Mouse (Mus musculus) kidney, adult 2 months (tissue): ENCODE measurements around the gene A2m.

Experiments
- CTCF ChIP-seq: fragments of 200-500 bp; conservative IDR thresholded peaks from 2 replicates; pipeline ENCODE4 v1.5.1; 2011; ENCODE audit warnings: low read depth, mild to moderate bottlenecking, control low read depth, low read length, moderate library complexity, mixed read lengths; ENCODE audit not compliant: insufficient read depth, insufficient read length
- POLR2A ChIP-seq: fragments of 200-500 bp; IDR thresholded peaks from one replicate; pipeline ENCODE4 v1.6.1; 2011; ENCODE audit warnings: low read depth, low read length, control low read depth

DNA sequence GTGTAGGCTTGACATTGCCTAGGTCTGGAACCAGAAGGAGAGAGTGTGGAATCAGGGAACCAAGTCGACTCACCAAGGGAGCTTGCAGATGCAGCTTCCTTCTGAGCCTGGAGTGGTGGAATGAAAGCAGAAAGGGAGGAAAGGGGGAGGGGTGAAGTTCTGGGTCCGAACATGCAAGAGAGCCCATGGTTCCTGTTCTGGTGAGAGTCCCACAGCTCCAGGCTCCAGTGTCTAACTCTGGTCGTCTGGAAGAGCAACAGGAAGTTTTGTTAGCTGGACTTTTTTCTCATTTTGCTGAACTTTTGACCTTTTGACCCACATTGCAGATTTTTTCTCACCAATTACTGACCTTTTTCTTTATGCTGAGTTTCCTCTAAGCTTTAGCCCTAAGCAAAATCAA is 17.7 kb upstream of the A2m start:
- TF ChIP-seq CTCF: no peak
- no peak for TF ChIP-seq POLR2A
